Mouse (Mus musculus): ENCODE results near the gene Glis3.

DNA sequence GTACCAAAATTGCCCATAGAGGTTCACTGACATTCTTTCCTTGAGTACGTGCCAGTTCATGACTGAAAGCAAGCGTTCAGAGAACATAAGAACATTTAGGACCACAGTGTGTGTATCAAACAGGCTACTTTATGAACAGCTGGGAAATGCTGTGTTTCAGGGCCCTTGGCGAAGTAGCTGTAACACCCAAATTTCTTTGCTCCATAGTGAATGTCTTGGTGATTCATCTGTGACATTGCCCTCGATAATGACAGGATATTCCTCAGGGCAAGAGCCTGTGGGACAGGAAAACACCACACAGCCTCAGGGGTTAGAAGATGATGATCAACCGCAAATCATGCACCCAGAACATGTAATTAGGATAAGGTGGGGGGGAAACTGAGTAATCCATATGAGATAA is 161.6 kb downstream of the Glis3 start:
- TF ChIP-seq CTCF (IDR thresholded peaks at IDR 0.05; ENCODE audit: low read depth, low read length) = no peak
- TF ChIP-seq GATA1 (IDR thresholded peaks at IDR 0.05; ENCODE audit: borderline replicate concordance, low read length) = no peak
